Mouse (Mus musculus): ENCODE measurements around the gene Uhrf1.

- TF ChIP-seq CTCF (IDR thresholded peaks at IDR 0.05; ENCODE audit: borderline replicate concordance, insufficient read depth, low read depth, low read length), result no peak
- TF ChIP-seq POLR2A (IDR thresholded peaks at IDR 0.05; ENCODE audit: borderline replicate concordance, insufficient read depth, low read length), result no peak
These were observed 5.0 kb downstream of the Uhrf1 start for GRCm38 (mm10) chr17:56308088-56308487.

Measured in cerebellum, adult 2 months (tissue).